Mouse (Mus musculus) liver, postnatal 0 days (tissue): Measurements from ENCODE around the gene Ubash3b.

Experiments
- CTCF ChIP-seq: sonication (generic); IDR thresholded peaks from 2 replicates; pipeline ENCODE4 v1.5.1; 2016; ENCODE audit warnings: antibody characterized with exemption, low read depth
- EP300 ChIP-seq: IDR thresholded peaks from 2 replicates; pipeline ENCODE4 v1.6.1; 2016; ENCODE audit warnings: antibody characterized with exemption, low read depth, mild to moderate bottlenecking

GRCm38 (mm10) chr9:41207130-41208104 lies 45.9 kb upstream of the Ubash3b start:
- TF ChIP-seq CTCF: peak; percentile 91
- TF ChIP-seq EP300: peak; percentile 51
